ENCODE assay signal across 8 mouse cellular contexts in the genomic region with DNA sequence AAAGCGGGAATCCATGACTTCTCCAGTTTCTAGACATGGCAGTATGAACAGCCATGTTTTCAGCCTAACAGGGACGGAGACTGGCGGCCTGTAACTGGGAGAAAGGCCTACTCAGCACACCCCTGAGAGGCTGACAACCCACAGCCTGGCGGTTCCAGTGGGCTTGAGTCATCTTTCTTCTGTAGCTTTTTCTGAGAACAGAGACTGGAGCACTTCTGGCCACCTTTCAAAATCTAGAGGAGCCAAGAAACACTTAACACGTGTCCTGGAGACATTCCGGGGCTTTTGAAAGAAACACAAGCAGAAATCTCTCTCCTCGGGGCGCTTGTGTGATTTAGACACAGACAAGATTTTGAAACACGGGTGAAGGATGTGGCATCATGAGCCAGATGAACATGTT.
DNase-seq lines count a peak whose midpoint lies in the region; ATAC-seq lines count a peak whose summit lies in the region.

No protein-coding gene starts in this region.

- WGBS in limb, embryonic 10.5 days, result 83% methylated on average over 9 of the region's 9 CpGs

- 0 out of 2 replicates have a peak overlapping the region, but pooled peaks have one; percentile 15 for H3K27ac ChIP-seq in limb, embryonic 10.5 days

- peaks cover 38% of the 10 kb centered on the region for H3K4me1 ChIP-seq in limb, embryonic 10.5 days

- no peak overlapping the region for H3K4me3 ChIP-seq in limb, embryonic 10.5 days

- no peak for DNase-seq in frontal cortex, postnatal 10 days (ENCODE audit: low spot score in 2 of 2)
- DNase-seq in urinary bladder, postnatal 14 days (ENCODE audit: low spot score), result peak; percentile 51
- DNase-seq in urinary bladder, postnatal 10 days (ENCODE audit: low spot score), result no peak
- DNase-seq in limb, embryonic 10.5 days (ENCODE audit: low spot score), result no peak
- peak; percentile 78 for DNase-seq in telencephalon, adult 2 months (ENCODE audit: low read depth, low spot score)
- no peak for DNase-seq in embryo, embryonic 10.5 days (ENCODE audit: low spot score)
- DNase-seq in urinary bladder, adult 18-20 months (ENCODE audit: low spot score in 2 of 2), result no peak

- H3K27me3 ChIP-seq in limb, embryonic 10.5 days (ENCODE audit: low read depth, poor library complexity, severe bottlenecking), result no peaks in the 10 kb centered on the region

- no peaks in the 10 kb centered on the region for H3K36me3 ChIP-seq in limb, embryonic 10.5 days

- peak; percentile 94 for ATAC-seq in frontal cortex, adult (ENCODE audit: low TSS enrichment)

- no peaks in the 10 kb centered on the region for H3K9me3 ChIP-seq in limb, embryonic 10.5 days (replicated peaks)

Comparison
In these comparisons a context has a peak if more than half of its experiments do, and no peak if none do; other contexts are left out.
1. DNase-seq: peak in urinary bladder, postnatal 14 days (single experiment) and telencephalon, adult 2 months (single experiment); none in frontal cortex, postnatal 10 days (0 of 2), urinary bladder, postnatal 10 days (single experiment), limb, embryonic 10.5 days (single experiment), embryo, embryonic 10.5 days (single experiment) and urinary bladder, adult 18-20 months (0 of 2).